Mouse (Mus musculus) heart, postnatal 14 days (tissue): ENCODE results near the gene Cym. TPM values are rescaled to one million over a fixed set of nuclear protein-coding genes. Genes with fewer than 3 reads are reported as not detected.
A peak's percentile ranks its signal among the peaks of the same experiment; 100 is the strongest.

Source experiments
- DNase-seq, 2 experiments: peaks; one replicate each; pipeline ENCODE4 v3.0.0; 2021 to 2022
- intact Hi-C: fragments of 180-260 bp; cut with DNase I; formaldehyde crosslinking; loops from one replicate; pipeline ENCODE4 v1.15.1; 2025
- total RNA-seq, 2 experiments: library from RNA; stranded (reverse); gene quantifications; 2 replicates each; pipeline ENCODE4 v1.2.3; 2021

The Cym gene
- total RNA-seq, 2 experiments from 2014 or later, result not detected

GRCm38 (mm10) chr3:107180860-107181259 is 40.7 kb downstream of the Cym start:
- DNase-seq, result no peak
- intact Hi-C loops, result no loop called here

GRCm38 (mm10) chr3:107176501-107176900 is 45.0 kb downstream of the Cym start:
- intact Hi-C loops, result no loop called here
- no peak for DNase-seq

GRCm38 (mm10) chr3:107175486-107175885 is 46.0 kb downstream of the Cym start:
- intact Hi-C loops, result no loop called here

GRCm38 (mm10) chr3:107172556-107172955 is 49.0 kb downstream of the Cym start:
- DNase-seq, result no peak
- intact Hi-C loops, result no loop called here

More at GRCm38 (mm10) chr3:107175486-107175885, 46.0 kb downstream of the Cym start:
- DNase-seq, result peak; percentile 41 to 65

- intact Hi-C loops, result no loop called here
These were observed 49.6 kb downstream of the Cym start for GRCm38 (mm10) chr3:107171964-107172363.

GRCm38 (mm10) chr3:107169552-107169951 is 52.0 kb downstream of the Cym start:
- intact Hi-C loops, result no loop called here
- no peak for DNase-seq

More at GRCm38 (mm10) chr3:107171964-107172363, 49.6 kb downstream of the Cym start:
- no peak for DNase-seq

- intact Hi-C loops, result no loop called here
These were observed 58.8 kb downstream of the Cym start for GRCm38 (mm10) chr3:107162741-107163140.

More at GRCm38 (mm10) chr3:107162741-107163140, 58.8 kb downstream of the Cym start:
- no peak for DNase-seq

Other genes with a start within 250 kb of the Cym start
- 1 to 10 TPM in 1 of 2 experiments, under 1 TPM in 1; 0.38 to 2.6 TPM for gene Kcna3, start 185.6 kb downstream of the Cym start, total RNA-seq
- gene Kcna2, start 120.6 kb downstream of the Cym start, total RNA-seq, result 1 to 10 TPM in 1 of 2 experiments, under 1 TPM in 1; 0.85 to 1.2 TPM
- not detected for gene Kcna10, start 38.7 kb downstream of the Cym start, total RNA-seq
- gene A630076J17Rik, start 8.9 kb upstream of the Cym start, total RNA-seq, result not detected
- gene Prok1, start 18.0 kb upstream of the Cym start, total RNA-seq, result not detected
- gene Lamtor5, start 57.1 kb upstream of the Cym start, total RNA-seq, result 10 to 100 TPM; 63.2 to 71.3 TPM
- under 1 TPM; 0.37 to 0.60 TPM for gene Slc16a4, start 69.5 kb upstream of the Cym start, total RNA-seq
- 10 to 100 TPM; 24.3 to 26.0 TPM for gene Rbm15, start 111.9 kb upstream of the Cym start, total RNA-seq
- under 1 TPM; 0.37 to 0.43 TPM for gene Kcnc4, start 237.8 kb upstream of the Cym start, total RNA-seq